Mouse (Mus musculus): ENCODE measurements around the gene Lrrc26.
A peak's percentile ranks its signal among the peaks of the same experiment; 100 is the strongest.

Gene Lrrc26

GRCm38 (mm10) chr2:25298046-25298445, 8.3 kb downstream of the Lrrc26 start:
- no peak for DNase-seq

- DNase-seq = no peak
Measured at GRCm38 (mm10) chr2:25303452-25303851, 13.7 kb downstream of the Lrrc26 start.

- DNase-seq = no peak
Measured at GRCm38 (mm10) chr2:25303931-25304656, 14.4 kb downstream of the Lrrc26 start.

- no peak for DNase-seq
Measured at GRCm38 (mm10) chr2:25304657-25305541, 15.2 kb downstream of the Lrrc26 start.

DNA sequence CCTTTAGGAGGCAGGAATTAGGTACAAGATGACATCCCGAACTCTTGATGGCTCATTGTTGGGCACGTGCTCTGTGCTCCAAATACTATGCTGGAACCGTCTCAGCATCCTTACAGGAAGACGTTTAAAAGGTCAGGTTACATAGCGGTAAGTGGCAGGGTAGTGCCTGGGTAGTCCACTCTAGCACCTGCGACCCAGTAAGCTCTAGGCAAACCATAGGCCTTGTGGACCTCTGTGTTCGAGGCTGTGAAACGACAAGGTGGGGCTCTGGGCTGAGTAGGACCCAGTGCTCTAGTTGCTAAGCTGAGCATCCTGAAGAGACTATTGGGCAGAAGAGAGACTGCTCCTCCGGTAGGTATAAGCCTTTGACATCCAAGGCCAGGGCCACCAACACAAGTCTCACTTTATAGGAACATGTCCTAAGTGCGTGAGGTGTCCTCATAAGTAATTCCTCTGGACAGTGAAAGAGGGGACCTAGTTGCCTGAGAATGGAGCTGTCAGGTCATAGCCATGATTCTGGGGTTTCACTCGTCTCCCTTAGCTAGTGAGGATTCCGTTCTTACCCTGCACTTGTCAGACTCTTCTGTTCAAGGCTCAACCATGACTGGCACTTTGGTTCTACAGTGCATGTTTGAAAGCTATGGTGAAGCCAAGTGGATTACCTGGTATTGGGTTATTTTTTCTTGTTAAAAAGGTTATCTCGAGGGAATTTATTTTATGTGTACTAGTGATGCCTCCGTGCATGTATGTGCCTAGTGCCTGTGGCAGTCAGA, 16.1 kb downstream of the Lrrc26 start:
- no peak for DNase-seq

DNA sequence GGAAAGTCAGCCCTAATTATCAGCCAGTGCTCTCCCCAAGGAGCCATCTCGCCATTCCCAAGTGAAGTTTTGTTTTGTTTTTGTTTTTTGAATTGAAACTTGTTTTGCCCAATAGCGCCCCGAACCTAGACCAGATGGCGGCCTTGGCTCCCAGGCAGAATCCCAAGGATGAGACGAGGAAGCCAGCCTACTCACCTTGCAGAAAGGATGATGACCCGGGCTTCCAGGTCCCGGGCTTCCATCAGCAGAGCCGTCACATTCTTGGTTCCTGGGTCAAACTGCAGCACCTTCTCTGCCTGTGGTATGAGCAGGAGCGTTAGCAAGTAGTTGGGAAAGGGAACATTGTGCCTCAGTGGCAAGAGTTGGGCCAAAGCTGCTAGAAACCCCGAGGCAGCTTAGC, 20.5 kb downstream of the Lrrc26 start:
- no peak for DNase-seq

DNA sequence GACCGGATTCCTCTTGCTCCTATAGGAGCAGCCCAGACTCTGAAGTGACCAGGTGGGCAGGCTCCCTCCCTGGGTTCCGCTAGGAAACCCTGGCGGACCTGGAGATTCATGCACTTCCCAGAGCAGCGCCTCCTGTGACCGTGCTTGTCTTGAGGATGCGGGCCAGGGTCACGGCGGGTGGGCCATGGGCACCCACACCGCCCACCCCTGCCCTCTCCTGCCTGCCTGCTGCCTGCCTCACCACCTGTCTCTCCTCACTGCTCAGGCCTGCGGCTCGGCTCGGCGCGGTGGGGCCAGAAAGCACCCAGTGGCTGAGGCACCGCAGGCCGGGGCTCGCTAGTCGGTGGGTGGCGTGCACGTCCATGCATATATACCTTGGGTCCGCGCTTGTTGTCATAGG, 21.3 kb downstream of the Lrrc26 start:
- DNase-seq = no peak

DNA sequence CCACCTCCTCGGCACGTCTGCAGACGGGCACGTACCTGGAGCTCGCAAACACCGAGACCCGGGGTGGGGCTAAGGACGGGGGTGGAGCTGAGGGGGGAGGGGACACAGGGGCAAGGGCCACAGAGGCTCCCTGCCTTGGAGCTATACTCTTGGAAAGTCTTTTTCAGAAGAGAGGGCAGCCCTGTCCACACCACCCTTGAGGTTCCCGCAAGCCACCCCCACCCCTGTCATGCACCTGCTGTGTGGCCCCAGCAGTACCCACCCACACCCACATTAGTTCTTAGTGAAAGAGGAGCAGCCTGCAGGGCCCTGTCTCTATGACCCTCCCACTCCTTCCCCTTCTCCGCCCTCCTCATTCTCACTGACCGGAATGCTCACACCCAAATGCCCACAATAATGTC, 21.8 kb downstream of the Lrrc26 start:
- no peak for DNase-seq

DNA sequence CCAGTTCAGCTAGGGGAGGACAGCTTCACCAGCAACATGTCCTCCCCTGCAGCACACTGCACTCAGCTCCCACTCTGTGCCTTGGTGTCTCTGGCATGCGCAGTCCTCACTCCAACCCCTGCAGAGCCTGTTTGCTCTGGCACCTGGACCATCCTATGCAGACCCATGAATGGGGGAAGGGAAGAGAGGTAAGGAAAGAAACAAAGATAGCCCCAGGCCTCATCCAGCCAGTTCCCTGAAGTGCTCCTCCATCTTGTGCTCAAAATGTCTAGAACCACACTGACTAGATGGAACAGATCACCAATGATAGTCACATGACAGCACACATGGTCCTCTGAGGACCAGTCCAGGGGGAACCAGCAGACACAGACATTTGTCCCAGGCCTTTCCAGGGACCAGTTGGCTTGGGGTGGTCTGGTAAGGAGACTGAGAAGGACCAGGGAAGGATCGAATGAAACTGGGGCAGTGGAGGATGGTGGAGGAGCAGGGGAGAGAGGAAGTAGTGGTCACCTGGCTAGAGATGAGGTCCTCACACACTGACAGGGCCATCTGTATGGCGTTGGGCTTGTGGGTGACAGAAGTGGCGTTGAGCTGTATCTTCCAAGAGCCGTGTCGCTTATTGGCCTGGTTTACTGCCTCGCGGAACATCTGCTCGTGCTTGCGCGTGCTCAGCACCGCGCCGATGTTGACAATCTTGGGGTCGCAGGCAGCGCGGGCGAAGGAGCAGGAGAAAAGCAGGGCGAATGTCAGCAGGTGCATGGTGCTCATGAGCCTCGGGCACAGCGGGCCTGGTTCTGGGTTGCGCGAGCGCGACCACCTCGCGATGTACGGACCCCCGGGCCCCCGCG, 28.6 kb downstream of the Lrrc26 start:
- no peak for DNase-seq

DNA sequence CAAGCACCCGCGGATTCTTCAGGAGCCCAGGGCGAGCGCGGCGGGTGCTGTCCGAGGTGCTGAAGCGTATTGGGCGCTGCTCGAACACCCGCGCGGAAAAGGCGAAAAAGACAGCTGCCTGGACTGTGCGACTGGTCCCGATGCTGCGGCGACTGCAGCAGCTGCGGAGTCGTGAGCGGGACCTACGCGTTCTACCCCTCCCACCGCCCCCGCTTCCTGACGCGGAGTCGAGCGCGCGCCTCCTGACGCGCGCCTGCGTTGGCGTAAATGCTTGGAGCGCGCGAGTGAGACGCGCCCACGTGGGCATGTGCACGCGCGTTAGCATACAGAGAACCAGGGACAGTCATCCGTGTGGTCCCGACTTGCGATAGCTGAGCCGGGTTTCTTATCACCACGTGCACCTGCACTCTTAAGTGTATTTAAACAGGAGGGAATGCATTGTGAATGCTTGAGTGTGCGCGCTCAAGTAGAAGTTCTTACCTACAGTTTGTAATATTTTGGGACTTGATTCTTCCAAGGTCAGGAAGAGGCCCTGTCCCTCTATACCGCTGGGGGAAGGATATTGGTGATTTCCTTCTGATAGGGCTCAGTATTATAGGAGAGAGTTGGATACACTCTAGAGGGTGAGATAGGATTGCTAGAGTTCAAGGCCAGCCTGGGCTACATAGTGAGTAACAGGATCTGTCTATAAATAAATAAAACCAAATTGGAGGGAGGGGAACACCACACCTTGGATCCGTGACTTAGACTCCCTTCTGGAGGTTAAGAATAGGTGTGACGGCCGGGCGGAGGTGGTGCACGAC, 29.5 kb downstream of the Lrrc26 start, which contains the start of gene Grin1:
Gene Grin1 (minus strand): TSS at position 217 of the 803 bp plus-strand sequence.
- DNase-seq = peak; percentile 16 to 21

DNA sequence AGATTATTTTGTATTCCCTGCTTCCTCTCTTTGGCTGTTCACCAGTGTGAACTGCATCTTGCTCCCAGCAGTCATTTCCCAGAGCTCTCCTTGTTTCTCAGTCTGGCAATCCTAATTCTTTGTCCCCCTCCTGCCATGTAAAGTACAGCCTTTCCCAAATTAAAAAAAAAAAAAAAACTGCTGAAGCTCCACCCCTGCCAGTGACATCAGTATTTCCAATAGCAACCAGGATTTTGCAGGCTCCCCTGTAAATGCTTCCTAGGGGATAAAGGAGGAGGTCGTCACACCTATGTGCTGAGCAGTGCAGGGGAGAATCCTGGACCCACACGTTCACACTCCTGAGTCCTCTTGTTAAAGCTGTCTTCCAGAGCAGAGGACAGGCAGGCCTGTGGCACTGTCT, 30.4 kb downstream of the Lrrc26 start:
- no peak for DNase-seq

- DNase-seq = no peak
Measured at GRCm38 (mm10) chr2:25326036-25326435, 36.3 kb downstream of the Lrrc26 start.

- peak in 1 of 2 experiments; percentile 26 for DNase-seq
Measured at GRCm38 (mm10) chr2:25328440-25328839, 38.7 kb downstream of the Lrrc26 start.

GRCm38 (mm10) chr2:25331470-25331869, 41.8 kb downstream of the Lrrc26 start:
- DNase-seq = no peak

- DNase-seq = peak; percentile 99
Measured at GRCm38 (mm10) chr2:25332286-25333160, 42.8 kb downstream of the Lrrc26 start, which contains the start of gene Man1b1. TSS of gene Man1b1 (plus strand) at chr2:25332338.

DNA sequence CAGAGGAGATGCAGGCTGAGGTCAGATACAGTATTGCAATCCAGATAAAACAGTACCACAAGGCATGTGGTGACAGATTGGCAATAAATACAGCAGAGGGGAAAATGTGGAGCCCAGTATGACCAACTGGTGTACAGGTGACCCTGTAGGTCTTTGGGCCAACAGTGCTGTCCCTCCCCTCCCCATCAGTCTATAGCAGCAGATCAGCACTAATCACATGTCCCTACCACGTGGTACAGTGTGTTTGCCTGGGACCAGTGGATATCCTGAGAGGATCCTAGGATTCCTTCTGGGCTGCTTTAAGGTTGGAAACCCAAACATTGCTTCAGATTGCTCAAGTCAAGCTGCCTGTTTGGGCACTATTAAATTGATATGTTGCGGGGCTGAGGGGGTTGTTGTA, 43.9 kb downstream of the Lrrc26 start:
- no peak for DNase-seq

DNA sequence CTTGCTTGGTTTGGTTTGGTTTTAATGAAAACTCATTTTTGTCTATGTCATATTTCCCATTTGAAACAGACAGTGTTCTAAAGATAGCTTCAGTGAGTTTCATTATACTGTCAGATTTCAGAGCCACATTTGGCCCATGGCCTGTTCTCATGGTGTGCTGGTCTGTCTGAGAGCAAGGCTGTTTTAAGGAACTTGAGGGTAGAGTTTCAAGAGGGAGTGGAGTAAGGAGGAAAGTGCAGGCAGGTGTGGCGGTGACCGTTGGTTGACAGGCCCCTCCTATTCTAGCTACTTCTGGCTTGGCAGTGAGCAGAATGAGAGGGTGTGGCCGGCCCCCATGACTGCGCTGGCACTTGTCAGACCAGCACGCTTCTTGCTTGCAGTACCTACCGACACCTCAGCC, 48.6 kb downstream of the Lrrc26 start:
- DNase-seq = peak; percentile 43 to 55

Data from lung, adult 18-20 months (tissue).